Mouse (Mus musculus) neural tube, embryonic 14.5 days (tissue): ENCODE data around the gene Xrcc6. TPM values are rescaled to one million over a fixed set of nuclear protein-coding genes. Genes with fewer than 3 reads are reported as not detected.

Source experiments
- ATAC-seq: fragments of 200-750 bp; cut with Nextera tagmentation; 2 replicates; pipeline ENCODE4 v1.8.0; 2017; ENCODE audit warnings: low read depth, mild to moderate bottlenecking, moderate TSS enrichment, moderate library complexity
- H3K27ac ChIP-seq: fragments of 300-500 bp; sonication (generic); 2 replicates; pipeline ENCODE4 v1.5.1; 2014; ENCODE audit warnings: low read depth, mild to moderate bottlenecking, control low read depth, low read length, moderate library complexity, mixed read lengths
- H3K27me3 ChIP-seq: fragments of 300-500 bp; sonication (generic); 2 replicates; pipeline ENCODE4 v1.6.1; 2014; ENCODE audit warnings: low read length; ENCODE audit not compliant: control insufficient read depth, insufficient read depth
- H3K36me3 ChIP-seq: fragments of 300-500 bp; sonication (generic); 2 replicates; pipeline ENCODE4 v1.6.1; 2014; ENCODE audit warnings: low read length, mixed read lengths; ENCODE audit not compliant: control insufficient read depth, insufficient read depth
- H3K4me1 ChIP-seq: fragments of 300-500 bp; sonication (generic); 2 replicates; pipeline ENCODE4 v1.6.1; 2014; ENCODE audit warnings: low read length; ENCODE audit not compliant: control insufficient read depth, insufficient read depth
- H3K4me2 ChIP-seq: fragments of 300-500 bp; sonication (generic); 2 replicates; pipeline ENCODE4 v1.6.1; 2014; ENCODE audit warnings: mild to moderate bottlenecking, low read depth, low read length, control low read depth
- H3K4me3 ChIP-seq: fragments of 300-500 bp; sonication (generic); 2 replicates; pipeline ENCODE4 v1.5.1; 2014; ENCODE audit warnings: low read depth, low read length, control low read depth, mixed read lengths
- H3K9ac ChIP-seq: fragments of 300-500 bp; sonication (generic); replicated peaks from 2 replicates; pipeline ENCODE4 v1.6.1; 2014; ENCODE audit warnings: low read depth, mild to moderate bottlenecking, control low read depth, low read length, mixed read lengths
- H3K9me3 ChIP-seq: fragments of 300-500 bp; sonication (generic); 2 replicates; pipeline ENCODE4 v1.6.1; 2016; ENCODE audit warnings: low read length; ENCODE audit not compliant: control insufficient read depth
- WGBS: fragments of 180-500 bp; shearing (Covaris S2); extraction: QIAGEN DNeasy Blood & Tissue Kit; methylation state at CpG from one replicate; pipeline ENCODE4 v1.1.7; 2014; 5-methylcytosine and 5-hydroxymethylcytosine counted together
- polyA plus RNA-seq: library from polyadenylated mRNA; unstranded; fragments of >200 nt; fragmentation: Nextera tagmentation; extraction: Ambion mirVana; gene quantifications from 2 replicates; pipeline ENCODE4 v1.2.1, GENCODE M21; 2014

Xrcc6 gene
- polyA plus RNA-seq, 1 experiment from 2014 or later = 48.6 TPM

DNA sequence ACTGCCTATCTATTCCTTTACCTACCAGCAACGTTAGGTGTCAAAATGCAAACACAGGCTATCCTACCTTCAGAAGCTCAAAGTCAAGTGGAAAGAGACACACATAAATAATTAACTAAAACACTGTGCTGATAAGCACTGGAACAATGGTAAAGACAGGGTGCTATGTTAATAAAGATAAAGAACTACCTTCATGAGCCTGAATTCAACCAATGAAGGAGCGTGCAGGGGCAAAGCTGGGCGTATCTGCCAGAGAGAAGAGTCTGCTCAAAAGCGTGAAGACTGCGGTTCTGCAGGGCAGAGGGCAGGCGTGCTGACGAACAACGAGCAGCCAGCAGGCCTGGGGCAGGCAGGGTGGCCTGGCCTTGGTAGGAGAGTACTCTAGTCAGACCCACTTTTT lies 16.6 kb downstream of the Xrcc6 start:
- no peaks in the 10 kb centered on the region for H3K4me1 ChIP-seq
- no peaks in the 10 kb centered on the region for H3K27me3 ChIP-seq
- H3K36me3 ChIP-seq = peaks cover 4% of the 10 kb centered on the region
- no peak overlapping the region for H3K4me2 ChIP-seq
- 95% methylated on average over 8 of the region's 8 CpGs for WGBS
- no peak for ATAC-seq
- H3K27ac ChIP-seq = no peak overlapping the region
- H3K9me3 ChIP-seq = no peaks in the 10 kb centered on the region
- no peak overlapping the region for H3K4me3 ChIP-seq
- no peak overlapping the region for H3K9ac ChIP-seq

DNA sequence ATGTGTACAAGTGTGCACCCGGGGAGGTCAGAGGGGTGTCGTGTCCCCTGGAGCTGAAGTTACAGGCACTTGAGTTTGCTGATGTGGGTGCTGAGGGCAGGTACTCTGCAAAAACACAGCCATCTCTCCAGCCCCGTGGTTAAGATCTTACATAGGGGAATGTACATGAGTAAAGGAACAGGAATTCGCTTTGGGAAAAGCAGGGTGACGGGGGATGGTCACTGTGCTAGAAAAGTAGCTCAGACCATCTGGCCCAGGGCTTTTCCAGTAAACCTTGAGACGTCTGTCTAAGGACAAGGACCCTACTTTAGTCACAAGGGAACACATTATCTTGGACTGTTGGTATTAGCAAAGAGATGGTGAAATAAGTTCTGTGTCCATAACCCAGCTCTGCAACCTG lies 24.3 kb downstream of the Xrcc6 start:
- WGBS = 92% methylated on average over 6 of the region's 6 CpGs
- Histone ChIP-seq H3K27me3 (no peaks in the 10 kb centered on the region), H3K9ac (no peak overlapping the region), H3K4me1 (peaks cover 16% of the 10 kb centered on the region), H3K9me3 (no peaks in the 10 kb centered on the region), H3K36me3 (no peaks in the 10 kb centered on the region), H3K27ac (no peak overlapping the region), H3K4me2 (no peak overlapping the region), H3K4me3 (no peak overlapping the region)
- no peak for ATAC-seq

DNA sequence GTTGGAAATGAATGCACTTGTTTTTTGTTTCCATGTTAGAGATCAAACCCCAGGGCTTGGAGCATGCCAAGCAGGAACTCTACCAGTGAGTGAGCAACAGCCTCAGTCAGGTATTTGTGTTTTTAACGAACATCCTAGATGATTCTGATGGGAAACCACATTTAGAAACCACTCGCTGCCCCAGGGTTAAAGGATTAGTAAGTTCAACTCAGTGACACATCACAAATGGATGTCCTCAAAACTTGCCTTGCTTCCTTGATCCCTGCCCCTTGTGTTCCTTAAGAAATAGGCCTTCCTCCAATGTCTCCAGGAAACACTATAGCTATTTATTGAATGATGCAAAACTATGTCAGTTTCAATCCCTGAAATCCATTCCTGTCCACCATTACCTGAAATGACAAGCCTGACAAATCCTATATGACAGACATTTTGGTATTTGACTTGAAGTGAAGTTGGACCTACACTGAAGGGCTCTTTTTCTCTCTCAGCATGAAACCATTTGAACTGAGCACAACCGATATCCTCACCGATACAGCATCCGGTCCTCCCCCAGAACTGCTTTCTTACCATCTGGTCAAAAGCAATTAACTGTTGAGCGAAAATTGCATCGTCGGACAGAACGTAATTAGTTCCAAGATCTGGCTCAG lies 27.2 kb downstream of the Xrcc6 start:
- no peak for ATAC-seq
- H3K4me2 ChIP-seq = peak overlapping the region; percentile 64
- peaks cover 21% of the 10 kb centered on the region for H3K4me1 ChIP-seq
- peak overlapping the region; percentile 84 for H3K4me3 ChIP-seq
- H3K27ac ChIP-seq = no peak overlapping the region
- 20% methylated on average over 9 of the region's 9 CpGs for WGBS
- H3K9ac ChIP-seq = peak overlapping the region; percentile 90
- H3K9me3 ChIP-seq = no peaks in the 10 kb centered on the region
- no peaks in the 10 kb centered on the region for H3K27me3 ChIP-seq
- H3K36me3 ChIP-seq = no peaks in the 10 kb centered on the region

DNA sequence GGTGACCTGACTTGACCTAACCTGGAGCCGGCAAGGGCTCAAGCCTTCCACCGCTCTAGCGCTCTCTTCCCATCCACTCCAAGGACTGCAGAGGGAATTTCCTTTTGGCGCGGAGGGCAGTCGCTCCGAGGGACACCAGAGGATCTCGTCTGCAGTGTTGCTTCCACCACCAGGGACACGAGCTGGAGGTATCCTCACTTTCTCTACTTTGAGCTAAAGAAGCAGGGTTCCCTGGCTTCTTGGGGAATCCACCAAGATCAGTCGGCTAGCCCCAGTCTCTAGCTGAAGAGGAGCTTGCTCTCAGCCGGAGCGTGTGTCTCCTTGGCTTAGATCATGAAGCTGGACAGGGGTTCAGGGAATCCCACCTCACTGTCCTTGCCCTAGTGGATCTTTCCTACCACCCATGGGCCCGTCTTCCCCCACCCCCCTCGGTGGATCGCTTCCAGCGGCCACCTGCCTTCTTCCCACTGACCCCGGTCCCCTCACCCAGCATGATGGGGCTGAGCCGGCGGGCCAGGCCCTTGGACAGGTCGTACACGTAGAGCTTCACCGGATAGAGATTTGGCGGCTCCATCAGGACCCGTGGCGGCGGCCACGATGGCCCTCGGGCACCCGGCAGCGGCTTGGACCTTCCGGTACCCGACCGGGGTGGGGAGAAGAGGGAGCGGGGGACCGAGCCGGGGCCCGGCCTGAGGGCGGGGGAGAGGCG lies 27.9 kb downstream of the Xrcc6 start:
- Histone ChIP-seq H3K9me3 (no peaks in the 10 kb centered on the region), H3K27me3 (no peaks in the 10 kb centered on the region), H3K36me3 (no peaks in the 10 kb centered on the region), H3K4me2 (peak overlapping the region; percentile 64), H3K4me3 (peak overlapping the region; percentile 84), H3K9ac (peak overlapping the region; percentile 90), H3K27ac (peak overlapping the region; percentile 76), H3K4me1 (peaks cover 21% of the 10 kb centered on the region)
- ATAC-seq = peak; percentile 18
- WGBS = under 1% methylated on average over 39 of the region's 39 CpGs

DNA sequence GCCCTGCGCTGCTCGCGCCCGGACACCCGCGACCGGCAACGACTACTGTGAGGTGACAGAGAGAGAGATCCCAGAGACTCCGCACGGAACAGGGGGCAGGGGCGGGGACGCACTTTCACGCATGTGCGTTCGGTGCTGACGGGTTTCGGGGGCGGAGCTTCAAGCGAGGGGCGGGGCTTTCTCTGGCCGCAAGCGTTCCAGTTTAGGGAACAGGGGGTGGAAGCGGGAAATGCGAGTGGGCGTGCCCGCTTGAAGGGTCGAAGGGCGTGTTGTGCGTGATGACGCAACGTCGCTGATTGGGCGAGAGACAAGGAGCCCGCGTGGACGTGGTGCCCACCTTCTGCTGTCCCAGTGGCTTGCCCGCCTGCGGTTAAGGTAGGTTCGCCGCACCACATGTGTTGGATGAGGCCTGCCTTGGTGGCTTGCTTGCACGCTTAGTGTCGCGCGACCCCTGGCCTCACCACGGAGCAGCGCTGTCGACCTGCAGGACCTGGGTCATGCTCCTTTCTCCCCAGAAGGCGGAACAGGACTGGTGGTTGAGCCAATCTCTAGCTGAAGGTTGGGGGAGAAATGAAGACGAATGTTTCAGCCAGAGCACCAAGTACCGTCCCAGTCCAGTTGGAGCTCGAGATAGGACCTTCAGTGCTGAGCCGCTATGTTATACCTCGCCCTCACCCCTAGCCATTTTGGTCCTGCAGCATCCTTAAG lies 28.6 kb downstream of the Xrcc6 start:
- peak overlapping the region; percentile 84 for H3K4me3 ChIP-seq
- H3K36me3 ChIP-seq = no peaks in the 10 kb centered on the region
- peak overlapping the region; percentile 76 for H3K27ac ChIP-seq
- WGBS = under 1% methylated on average over 51 of the region's 53 CpGs
- no peaks in the 10 kb centered on the region for H3K9me3 ChIP-seq
- ATAC-seq = peak; percentile 97
- peaks cover 21% of the 10 kb centered on the region for H3K4me1 ChIP-seq
- H3K9ac ChIP-seq = peak overlapping the region; percentile 90
- peak overlapping the region; percentile 64 for H3K4me2 ChIP-seq
- no peaks in the 10 kb centered on the region for H3K27me3 ChIP-seq

DNA sequence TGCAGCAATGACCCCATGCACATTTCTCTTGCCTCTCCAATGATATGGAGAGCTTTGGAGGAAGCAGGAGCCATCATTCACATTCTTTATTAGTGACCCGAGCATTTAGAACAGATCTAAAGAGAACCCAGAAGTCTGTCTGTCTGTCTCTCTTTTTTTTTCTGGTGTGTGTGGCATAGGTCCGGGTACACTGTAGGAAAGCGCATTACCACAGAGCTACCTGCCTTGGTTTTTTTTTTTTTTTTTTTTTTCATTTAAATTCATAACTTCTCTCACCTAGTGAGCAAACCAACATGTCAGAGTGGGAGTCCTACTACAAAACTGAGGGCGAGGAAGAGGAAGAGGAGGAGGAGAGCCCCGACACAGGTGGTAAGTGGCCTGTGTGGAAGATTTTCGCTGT lies 29.2 kb downstream of the Xrcc6 start:
- H3K9me3 ChIP-seq = no peaks in the 10 kb centered on the region
- H3K9ac ChIP-seq = peak overlapping the region; percentile 67
- WGBS = 23% methylated on average over 6 of the region's 6 CpGs
- H3K27me3 ChIP-seq = no peaks in the 10 kb centered on the region
- no peaks in the 10 kb centered on the region for H3K36me3 ChIP-seq
- H3K4me2 ChIP-seq = peak overlapping the region; percentile 64
- H3K4me3 ChIP-seq = peak overlapping the region; percentile 84
- no peak overlapping the region; the same call in 1 of the 2 replicates for H3K27ac ChIP-seq
- no peak for ATAC-seq
- peaks cover 21% of the 10 kb centered on the region for H3K4me1 ChIP-seq

DNA sequence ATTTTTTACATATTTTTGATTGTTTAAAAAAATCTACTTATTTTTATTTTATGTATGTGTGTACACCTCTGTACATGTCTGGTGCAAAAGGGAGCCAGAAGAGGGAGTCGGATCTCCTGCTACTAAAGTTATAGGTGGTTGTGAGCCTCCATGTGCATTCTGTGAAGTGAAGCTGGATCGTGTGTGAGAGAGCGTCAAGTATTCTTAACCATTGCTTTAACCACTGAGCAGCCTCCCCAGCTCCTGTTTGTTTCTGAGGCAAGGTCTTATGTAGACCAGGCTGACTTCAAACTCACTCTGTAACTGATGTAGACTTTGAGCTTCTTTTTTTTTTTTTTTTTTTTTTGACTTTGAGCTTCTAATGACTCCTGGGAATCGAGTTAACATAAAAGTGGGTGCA lies 29.8 kb downstream of the Xrcc6 start:
- no peaks in the 10 kb centered on the region for H3K9me3 ChIP-seq
- no peaks in the 10 kb centered on the region for H3K36me3 ChIP-seq
- no peak for ATAC-seq
- 85% methylated on average over 4 of the region's 4 CpGs for WGBS
- H3K4me2 ChIP-seq = no peak overlapping the region
- no peak overlapping the region for H3K9ac ChIP-seq
- H3K4me3 ChIP-seq = no peak overlapping the region
- H3K4me1 ChIP-seq = peaks cover 21% of the 10 kb centered on the region
- H3K27me3 ChIP-seq = no peaks in the 10 kb centered on the region
- no peak overlapping the region for H3K27ac ChIP-seq

DNA sequence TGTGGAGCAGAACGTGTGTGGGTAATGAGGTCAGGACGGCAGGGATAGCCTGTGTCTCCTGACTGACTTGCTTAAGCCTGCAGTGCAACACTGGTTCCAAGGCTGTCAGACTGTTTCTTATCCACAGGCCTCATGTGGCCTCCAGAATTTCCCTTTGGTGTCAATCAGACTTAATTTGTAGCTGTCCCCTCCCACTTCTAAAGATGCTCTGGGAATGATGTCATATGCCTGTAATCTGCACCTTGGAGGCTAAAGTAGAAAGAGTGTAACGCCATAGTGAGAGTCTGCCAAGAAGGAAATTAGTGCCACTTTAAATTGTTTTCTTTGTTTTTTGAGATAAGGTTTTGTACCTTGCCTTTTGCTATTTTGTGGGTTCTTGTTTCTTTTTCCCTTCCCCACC lies 31.7 kb downstream of the Xrcc6 start:
- Histone ChIP-seq H3K9ac (no peak overlapping the region), H3K36me3 (peaks cover 9% of the 10 kb centered on the region), H3K9me3 (no peaks in the 10 kb centered on the region), H3K4me3 (no peak overlapping the region), H3K4me2 (no peak overlapping the region), H3K4me1 (peaks cover 16% of the 10 kb centered on the region), H3K27me3 (no peaks in the 10 kb centered on the region), H3K27ac (no peak overlapping the region)
- no peak for ATAC-seq
- 88% methylated on average over 3 of the region's 3 CpGs for WGBS

DNA sequence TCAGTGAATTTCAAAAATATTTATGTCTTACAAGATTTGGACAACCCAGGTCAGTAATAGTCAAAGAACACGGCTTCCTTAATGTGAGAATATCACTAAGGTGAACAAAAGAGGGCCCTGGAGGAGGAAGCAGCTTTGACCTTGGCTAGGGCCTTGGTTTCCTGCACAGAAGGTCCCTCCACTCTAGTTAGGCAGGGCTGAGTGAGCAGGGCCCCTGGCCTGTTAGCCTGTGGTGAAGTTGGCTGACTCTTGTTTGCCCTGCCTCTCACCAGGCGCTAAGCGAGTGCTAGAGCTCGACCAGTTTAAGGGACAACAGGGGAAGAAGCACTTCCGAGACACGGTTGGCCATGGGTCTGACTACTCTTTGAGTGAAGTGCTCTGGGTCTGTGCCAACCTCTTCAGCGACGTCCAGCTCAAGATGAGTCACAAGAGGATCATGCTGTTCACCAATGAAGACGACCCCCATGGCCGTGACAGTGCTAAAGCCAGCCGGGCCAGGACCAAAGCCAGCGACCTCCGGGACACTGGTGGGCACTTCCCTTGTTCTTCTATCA lies 35.0 kb downstream of the Xrcc6 start:
- H3K9ac ChIP-seq = no peak overlapping the region
- no peak overlapping the region for H3K4me3 ChIP-seq
- H3K27me3 ChIP-seq = no peaks in the 10 kb centered on the region
- H3K9me3 ChIP-seq = no peaks in the 10 kb centered on the region
- WGBS = 91% methylated on average over 13 of the region's 13 CpGs
- no peak overlapping the region for H3K27ac ChIP-seq
- ATAC-seq = no peak
- H3K36me3 ChIP-seq = peaks cover 39% of the 10 kb centered on the region
- H3K4me2 ChIP-seq = no peak overlapping the region
- H3K4me1 ChIP-seq = no peaks in the 10 kb centered on the region
